ENCODE assay signal across 12 mouse cellular contexts in genomic region chr9:48822586-48823318, GRCm38 (mm10). TPM values are rescaled to one million over a fixed set of nuclear protein-coding genes. Genes with fewer than 3 reads are reported as not detected.
DNase-seq lines count a peak whose midpoint lies in the region; ATAC-seq and TF ChIP-seq lines count a peak whose summit lies in the region.
"Had no signal": no experiment of that assay in that cellular context is flagged by ENCODE, and none has a peak within 500 bp of the region (broad histone marks: within the 10 kb centered on the region; RNA-seq: fewer than 3 reads in every experiment).

No protein-coding gene starts in this region.

- ATAC-seq in forebrain, embryonic 12.5 days (ENCODE audit: low FRiP score): peak; percentile 33; the same call in 1 of the 2 replicates
- ATAC-seq in forebrain, embryonic 16.5 days: no peak
- ATAC-seq in lung, postnatal 0 days: no peak

- no peak overlapping the region for H3K9ac ChIP-seq in forebrain, embryonic 12.5 days
- no peak overlapping the region for H3K9ac ChIP-seq in forebrain, embryonic 16.5 days (replicated peaks; ENCODE audit: low read depth, low read length)
- H3K9ac ChIP-seq in lung, postnatal 0 days (replicated peaks; ENCODE audit: low read depth): no peak overlapping the region
- H3K9ac ChIP-seq: heart, embryonic 13.5 days; stomach, embryonic 15.5 days had no signal

- WGBS in forebrain, embryonic 12.5 days: 17% methylated on average over 18 of the region's 18 CpGs
- 21% methylated on average over 18 of the region's 18 CpGs for WGBS in forebrain, embryonic 16.5 days
- WGBS in lung, postnatal 0 days: 36% methylated on average over 18 of the region's 18 CpGs

- peaks cover 23% of the 10 kb centered on the region for H3K27me3 ChIP-seq in forebrain, embryonic 12.5 days
- no peaks in the 10 kb centered on the region; the same call in 1 of the 2 replicates for H3K27me3 ChIP-seq in forebrain, embryonic 16.5 days (replicated peaks; ENCODE audit: control insufficient read depth, insufficient read depth, low read length)
- no peaks in the 10 kb centered on the region for H3K27me3 ChIP-seq in lung, postnatal 0 days (replicated peaks; ENCODE audit: insufficient read depth, low read length)
- H3K27me3 ChIP-seq: stomach, embryonic 15.5 days had no signal

- H3K4me3 ChIP-seq in forebrain, embryonic 12.5 days (replicated peaks): no peak overlapping the region
- H3K4me3 ChIP-seq in forebrain, embryonic 16.5 days (replicated peaks; ENCODE audit: low read length): no peak overlapping the region
- no peak overlapping the region; the same call in 1 of the 2 replicates for H3K4me3 ChIP-seq in lung, postnatal 0 days (ENCODE audit: low read depth, low read length)
- H3K4me3 ChIP-seq: heart, embryonic 13.5 days; stomach, embryonic 15.5 days had no signal

- H3K4me1 ChIP-seq in forebrain, embryonic 12.5 days: peaks cover 43% of the 10 kb centered on the region
- peaks cover 11% of the 10 kb centered on the region for H3K4me1 ChIP-seq in forebrain, embryonic 16.5 days (replicated peaks; ENCODE audit: control insufficient read depth, insufficient read depth, low read length)
- H3K4me1 ChIP-seq in lung, postnatal 0 days (ENCODE audit: insufficient read depth, low read depth, low read length): peaks cover 31% of the 10 kb centered on the region; the same call in 1 of the 2 replicates

- DNase-seq in lung, postnatal 0 days (ENCODE audit: low spot score): no peak
- DNase-seq in lung, postnatal 14 days: no peak
- peak; percentile 63 for DNase-seq in gastrocnemius, postnatal 25 days
- peak; percentile 58 for DNase-seq in retina, embryonic 14.5 days (ENCODE audit: low spot score)
- no peak for DNase-seq in cerebellum, adult 18-20 months
- no peak for DNase-seq in kidney, adult 18-20 months
- DNase-seq: kidney, postnatal 25 days; left cerebral cortex, postnatal 4 days had no signal

- H3K9me3 ChIP-seq in forebrain, embryonic 12.5 days: no peaks in the 10 kb centered on the region
- H3K9me3 ChIP-seq in forebrain, embryonic 16.5 days (ENCODE audit: control insufficient read depth, low read length): no peaks in the 10 kb centered on the region
- H3K9me3 ChIP-seq in lung, postnatal 0 days (ENCODE audit: low read length): no peaks in the 10 kb centered on the region
- H3K9me3 ChIP-seq: heart, embryonic 13.5 days; stomach, embryonic 15.5 days had no signal

- H3K4me2 ChIP-seq in forebrain, embryonic 12.5 days: peak overlapping the region; percentile 29
- H3K4me2 ChIP-seq in forebrain, embryonic 16.5 days (ENCODE audit: low read length): no peak overlapping the region
- H3K4me2 ChIP-seq in lung, postnatal 0 days (replicated peaks; ENCODE audit: low read depth, low read length): peak overlapping the region; percentile 34
- H3K4me2 ChIP-seq: heart, embryonic 13.5 days; stomach, embryonic 15.5 days had no signal

- no peak for TF ChIP-seq CTCF in lung, postnatal 0 days (IDR thresholded peaks at IDR 0.05)

- no peaks in the 10 kb centered on the region for H3K36me3 ChIP-seq in forebrain, embryonic 12.5 days (replicated peaks)
- no peaks in the 10 kb centered on the region for H3K36me3 ChIP-seq in forebrain, embryonic 16.5 days (ENCODE audit: control insufficient read depth, insufficient read depth)
- peaks cover 18% of the 10 kb centered on the region; the same call in 1 of the 2 replicates for H3K36me3 ChIP-seq in lung, postnatal 0 days (ENCODE audit: insufficient read depth, low read length)
- H3K36me3 ChIP-seq: heart, embryonic 13.5 days; stomach, embryonic 15.5 days had no signal

- no peak for TF ChIP-seq EP300 in lung, postnatal 0 days (IDR thresholded peaks at IDR 0.05)

- no peak overlapping the region for H3K27ac ChIP-seq in forebrain, embryonic 12.5 days
- H3K27ac ChIP-seq in forebrain, embryonic 16.5 days (ENCODE audit: low read length): no peak overlapping the region
- H3K27ac ChIP-seq in lung, postnatal 0 days (ENCODE audit: low read length): no peak overlapping the region
- H3K27ac ChIP-seq: heart, embryonic 13.5 days; stomach, embryonic 15.5 days had no signal

RNA-seq across cellular contexts. Expression of gene Zbtb16, which starts 13.3 kb away (rescaled TPM):
- polyA plus RNA-seq in forebrain, embryonic 12.5 days (2016; fragmentation: Nextera tagmentation; extraction: Ambion mirVana): 3.5 and 5.6 TPM in 2 replicates
- 5.1 and 6.1 TPM in 2 replicates for polyA plus RNA-seq in forebrain, embryonic 16.5 days (2015; fragmentation: Nextera tagmentation; extraction: Ambion mirVana)
- polyA plus RNA-seq in lung, postnatal 0 days (2015; fragmentation: Nextera tagmentation; extraction: Ambion mirVana): 3.9 and 19.7 TPM in 2 replicates
- 100 to 1,000 TPM; 102 to 134 TPM for total RNA-seq in gastrocnemius, postnatal 25 days (2021)

Comparison
In these comparisons a context has a peak if more than half of its experiments do, and no peak if none do; other contexts are left out.
1. DNase-seq: peak in gastrocnemius, postnatal 25 days (single experiment) and retina, embryonic 14.5 days (single experiment); none in lung, postnatal 0 days (single experiment), lung, postnatal 14 days (single experiment), cerebellum, adult 18-20 months (0 of 2) and kidney, adult 18-20 months (single experiment).